8 mouse cellular contexts compared by ENCODE assay signal in the genomic region with DNA sequence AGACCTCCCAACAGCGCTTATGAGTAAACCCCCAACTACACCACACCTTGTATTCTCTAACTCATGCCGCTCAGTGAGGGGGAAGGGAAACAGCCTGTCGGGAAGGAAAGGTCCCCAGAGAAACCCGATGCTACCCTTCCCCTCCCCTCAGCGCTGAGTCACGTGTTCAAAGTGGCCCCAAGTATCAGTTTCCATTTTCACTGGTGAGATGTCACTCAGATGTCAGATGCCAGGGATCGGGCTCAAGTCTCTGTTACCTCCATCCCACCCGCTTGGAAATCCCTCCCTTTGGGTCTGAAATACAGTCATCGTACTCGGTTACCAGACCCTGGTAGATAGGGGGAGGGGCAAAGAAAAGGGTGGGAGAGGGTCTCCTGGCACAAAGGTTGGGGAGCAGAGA. TPM values are rescaled to one million over a fixed set of nuclear protein-coding genes. Genes with fewer than 3 reads are reported as not detected.
A peak's percentile ranks its signal among the peaks of the same experiment; 100 is the strongest.
DNase-seq lines count a peak whose midpoint lies in the region; ATAC-seq lines count a peak whose summit lies in the region.

No protein-coding gene starts in this region.

- intact Hi-C loops in left cerebral cortex, postnatal 4 days (cut with DNase I), result no loop called here

- no peaks in the 10 kb centered on the region for H3K9me3 ChIP-seq in kidney, embryonic 16.5 days (ENCODE audit: low read length)
- H3K9me3 ChIP-seq in megakaryocyte, embryonic 14.5 days, result no peaks in the 10 kb centered on the region

- H3K4me2 ChIP-seq in kidney, embryonic 16.5 days (replicated peaks; ENCODE audit: low read depth, low read length), result peak overlapping the region; percentile 86

- peak; percentile 16 for DNase-seq in left cerebral cortex, postnatal 4 days
- no peak for DNase-seq in left cerebral cortex, adult 11 months (ENCODE audit: low spot score)
- peak; percentile 36 for DNase-seq in c-Kit-positive CD71-positive TER-119-negative erythroid progenitor cells, embryonic 14.5 days (ENCODE audit: low read depth)
- DNase-seq in gastrocnemius, adult 8-10 months (ENCODE audit: low spot score in 2 of 2), result peak; percentile 51 to 67
- DNase-seq in spleen, postnatal 36 days (ENCODE audit: low spot score in 2 of 2), result peak; percentile 60 to 67
- DNase-seq in cerebellum, adult 11-12 months, result no peak

- H3K36me3 ChIP-seq in kidney, embryonic 16.5 days (ENCODE audit: insufficient read depth, low read length), result peaks cover 31% of the 10 kb centered on the region
- peaks cover 38% of the 10 kb centered on the region for H3K36me3 ChIP-seq in megakaryocyte, embryonic 14.5 days (replicated peaks; ENCODE audit: low read length)

- no peaks in the 10 kb centered on the region for H3K27me3 ChIP-seq in kidney, embryonic 16.5 days (ENCODE audit: insufficient read depth, low read length)
- H3K27me3 ChIP-seq in megakaryocyte, embryonic 14.5 days (replicated peaks), result peaks cover 2% of the 10 kb centered on the region

- peak overlapping the region; percentile 79 for H3K4me3 ChIP-seq in kidney, embryonic 16.5 days (ENCODE audit: low read length)
- peak overlapping the region; percentile 97 for H3K4me3 ChIP-seq in megakaryocyte, embryonic 14.5 days (replicated peaks)

- peaks cover 22% of the 10 kb centered on the region for H3K4me1 ChIP-seq in kidney, embryonic 16.5 days (ENCODE audit: insufficient read depth, low read length)
- H3K4me1 ChIP-seq in megakaryocyte, embryonic 14.5 days, result peaks cover 43% of the 10 kb centered on the region

- peak overlapping the region; percentile 77 for H3K27ac ChIP-seq in kidney, embryonic 16.5 days (ENCODE audit: low read length)

- WGBS in kidney, embryonic 16.5 days, result under 1% methylated on average over 10 of the region's 10 CpGs

- peak; percentile 64 for ATAC-seq in kidney, embryonic 16.5 days (ENCODE audit: low FRiP score, low TSS enrichment)

- peak overlapping the region; percentile 90 for H3K9ac ChIP-seq in kidney, embryonic 16.5 days (replicated peaks; ENCODE audit: low read length)

RNA-seq across cellular contexts. Expression of a gene that starts 0.4 kb away (rescaled TPM):
- 1,000 to 10,000 TPM; 1,074 to 1,076 TPM for total RNA-seq in left cerebral cortex, postnatal 4 days (2021)
- 1,000 to 10,000 TPM; 1,735 to 2,070 (median 1,829) TPM for total RNA-seq in gastrocnemius, adult 8-10 months (2022)
- 690 and 706 TPM in 2 replicates for polyA plus RNA-seq in kidney, embryonic 16.5 days (2015; fragmentation: Nextera tagmentation; extraction: Ambion mirVana)
- polyA plus RNA-seq in megakaryocyte, embryonic 14.5 days (2012; ENCODE audit: insufficient read depth, low replicate concordance), result 1,012 and 1,066 TPM in 2 replicates

RNA-seq across cellular contexts. Expression of a gene that starts 24.1 kb away (rescaled TPM):
- 100 to 1,000 TPM; 110 to 112 TPM for total RNA-seq in left cerebral cortex, postnatal 4 days (2021)
- total RNA-seq in gastrocnemius, adult 8-10 months (2022), result 10 to 100 TPM; 76.2 to 96.3 (median 82.3) TPM
- polyA plus RNA-seq in kidney, embryonic 16.5 days (2015; fragmentation: Nextera tagmentation; extraction: Ambion mirVana), result 198 and 212 TPM in 2 replicates
- 159 and 504 TPM in 2 replicates for polyA plus RNA-seq in megakaryocyte, embryonic 14.5 days (2012; ENCODE audit: insufficient read depth, low replicate concordance)

RNA-seq across cellular contexts. Expression of a gene that starts 39.4 kb away (rescaled TPM):
- not detected for total RNA-seq in left cerebral cortex, postnatal 4 days (2021)
- total RNA-seq in gastrocnemius, adult 8-10 months (2022), result not detected
- not detected in 2 replicates for polyA plus RNA-seq in kidney, embryonic 16.5 days (2015; fragmentation: Nextera tagmentation; extraction: Ambion mirVana)
- not detected in 2 replicates for polyA plus RNA-seq in megakaryocyte, embryonic 14.5 days (2012; ENCODE audit: insufficient read depth, low replicate concordance)

RNA-seq across cellular contexts. Expression of a gene that starts 42.0 kb away (rescaled TPM):
- total RNA-seq in left cerebral cortex, postnatal 4 days (2021), result not detected
- not detected for total RNA-seq in gastrocnemius, adult 8-10 months (2022)
- polyA plus RNA-seq in kidney, embryonic 16.5 days (2015; fragmentation: Nextera tagmentation; extraction: Ambion mirVana), result not detected in 2 replicates
- 0.12 TPM in 1 of 2 replicates, not detected in the other for polyA plus RNA-seq in megakaryocyte, embryonic 14.5 days (2012; ENCODE audit: insufficient read depth, low replicate concordance)

RNA-seq across cellular contexts. Expression of a gene that starts 45.6 kb away (rescaled TPM):
- 1 to 10 TPM; 6.2 to 6.7 TPM for total RNA-seq in left cerebral cortex, postnatal 4 days (2021)
- 10 to 100 TPM; 23.7 to 32.7 (median 28.2) TPM for total RNA-seq in gastrocnemius, adult 8-10 months (2022)
- polyA plus RNA-seq in kidney, embryonic 16.5 days (2015; fragmentation: Nextera tagmentation; extraction: Ambion mirVana), result 36.8 and 37.9 TPM in 2 replicates
- 0.84 and 0.93 TPM in 2 replicates for polyA plus RNA-seq in megakaryocyte, embryonic 14.5 days (2012; ENCODE audit: insufficient read depth, low replicate concordance)

Comparison
In these comparisons a context has a peak if more than half of its experiments do, and no peak if none do; other contexts are left out.
1. DNase-seq: peak in left cerebral cortex, postnatal 4 days (single experiment), c-Kit-positive CD71-positive TER-119-negative erythroid progenitor cells, embryonic 14.5 days (single experiment), gastrocnemius, adult 8-10 months (2 of 2) and spleen, postnatal 36 days (2 of 2); none in left cerebral cortex, adult 11 months (single experiment) and cerebellum, adult 11-12 months (single experiment).